Mouse (Mus musculus) thymus, adult 2 months (tissue): ENCODE measurements around the gene Hydin.

ENCODE experiments used
- CTCF ChIP-seq: fragments of 200-500 bp; IDR thresholded peaks from 2 replicates; pipeline ENCODE4 v1.5.1; 2012; ENCODE audit warnings: mild to moderate bottlenecking, control low read depth, low read length, moderate library complexity, borderline replicate concordance; ENCODE audit not compliant: control insufficient read depth, poor library complexity, insufficient read depth; ENCODE audit errors: extremely low read depth
- POLR2A ChIP-seq: fragments of 200-500 bp; IDR thresholded peaks from 2 replicates; pipeline ENCODE4 v1.6.1; 2012; ENCODE audit warnings: mild to moderate bottlenecking, low read length, control low read depth, moderate library complexity; ENCODE audit not compliant: control insufficient read depth, poor library complexity, insufficient read depth; ENCODE audit errors: extremely low read depth

- TF ChIP-seq CTCF: no peak
- TF ChIP-seq POLR2A: no peak
These were observed 267.0 kb downstream of the Hydin start for GRCm38 (mm10) chr8:110533781-110534180.
